ENCODE assay signal across 6 mouse cellular contexts in the genomic region with DNA sequence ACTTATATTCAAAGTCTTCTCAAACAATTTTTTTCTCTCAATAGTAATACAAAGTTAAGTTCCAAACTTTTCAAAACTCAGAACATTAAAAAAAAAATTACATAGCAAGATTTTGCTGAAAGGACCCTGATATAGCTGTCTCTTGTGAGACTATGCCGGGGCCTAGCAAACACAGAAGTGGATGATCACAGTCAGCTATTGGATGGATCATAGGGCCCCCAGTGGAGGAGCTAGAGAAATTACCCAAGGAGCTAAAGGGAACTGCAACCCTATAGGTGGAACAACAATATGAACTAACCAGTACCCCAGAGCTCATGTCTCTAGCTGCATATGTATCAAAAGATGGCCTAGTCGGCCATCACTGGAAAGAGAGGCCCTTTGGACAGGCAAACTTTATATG. TPM values are rescaled to one million over a fixed set of nuclear protein-coding genes. Genes with fewer than 3 reads are reported as not detected.
DNase-seq lines count a peak whose midpoint lies in the region; ATAC-seq and TF ChIP-seq lines count a peak whose summit lies in the region.
"Not testable (repeated sequence)": the region's sequence is repeated elsewhere in the genome, so short reads cannot be mapped to it uniquely, and the experiment has no call there.

No protein-coding gene starts in this region.

- not testable (repeated sequence) for TF ChIP-seq CTCF in MEL (IDR thresholded peaks at IDR 0.05 in 2 of 3, conservative IDR thresholded peaks at IDR 0.05 in 1 of 3; ENCODE audit: control insufficient read depth in 1 of 3, insufficient read depth in 1 of 3, low read depth in 2 of 3, low read length in 3 of 3, poor library complexity in 1 of 3, severe bottlenecking in 1 of 3); liver, postnatal 0 days (IDR thresholded peaks at IDR 0.05; ENCODE audit: low read depth)

- WGBS in liver, embryonic 11.5 days: 41% methylated on average over 2 of the region's 2 CpGs
- 24% methylated on average over 2 of the region's 2 CpGs for WGBS in liver, embryonic 13.5 days (ENCODE audit: insufficient replicate concordance)
- WGBS in liver, embryonic 15.5 days (ENCODE audit: insufficient replicate concordance): 16% methylated on average over 2 of the region's 2 CpGs
- 23% methylated on average over 2 of the region's 2 CpGs for WGBS in liver, postnatal 0 days (ENCODE audit: insufficient replicate concordance)
- 60% methylated on average over 1 of the region's 2 CpGs for WGBS in macrophage (ENCODE audit: missing documents)

- not testable (repeated sequence) for ATAC-seq in liver, embryonic 11.5 days (replicated peaks; ENCODE audit: low FRiP score); liver, embryonic 13.5 days (ENCODE audit: low read depth); liver, embryonic 15.5 days (ENCODE audit: insufficient read depth)
- ATAC-seq in liver, postnatal 0 days: peak; percentile 54

- not testable (repeated sequence) for DNase-seq in MEL (ENCODE audit: low read depth, low spot score); liver, embryonic 11.5 days (ENCODE audit: low spot score); liver, embryonic 13.5 days; liver, postnatal 0 days

- H3K4me3 ChIP-seq in MEL (ENCODE audit: control insufficient read depth in 1 of 2, insufficient read depth in 1 of 2, low read depth in 2 of 2, low read length in 2 of 2): peak overlapping the region; percentile 16 to 52
- not testable (repeated sequence) for H3K4me3 ChIP-seq in liver, embryonic 11.5 days (ENCODE audit: low read depth, low read length); liver, embryonic 13.5 days (replicated peaks); liver, embryonic 15.5 days (replicated peaks); liver, postnatal 0 days (ENCODE audit: low read depth, low read length); macrophage (ENCODE audit: inconsistent target)

- peak overlapping the region; percentile 58 for H3K27ac ChIP-seq in MEL (ENCODE audit: control insufficient read depth, low read depth, low read length)
- H3K27ac ChIP-seq in liver, embryonic 11.5 days (ENCODE audit: low read depth, low read length): 0 out of 2 replicates have a peak overlapping the region, but pooled peaks have one; percentile 11
- H3K27ac ChIP-seq in liver, embryonic 13.5 days: peak overlapping the region; percentile 68
- H3K27ac ChIP-seq in liver, embryonic 15.5 days (replicated peaks): peak overlapping the region; percentile 48; the same call in 1 of the 2 replicates
- peak overlapping the region; percentile 35 for H3K27ac ChIP-seq in liver, postnatal 0 days (ENCODE audit: low read depth)
- 0 out of 2 replicates have a peak overlapping the region, but pooled peaks have one; percentile 13 for H3K27ac ChIP-seq in macrophage

- not testable (repeated sequence) for H3K27me3 ChIP-seq in MEL (ENCODE audit: control insufficient read depth in 1 of 2, insufficient read depth in 2 of 2, low read length in 2 of 2); liver, embryonic 11.5 days (replicated peaks; ENCODE audit: control insufficient read depth, insufficient read depth, low read length); liver, embryonic 13.5 days; liver, embryonic 15.5 days; liver, postnatal 0 days (ENCODE audit: insufficient read depth, low read length)

- peaks cover 0 to 20% of the 10 kb centered on the region in 2 experiments; a peak in 3 of 4 replicates for H3K36me3 ChIP-seq in MEL (ENCODE audit: control insufficient read depth in 1 of 2, insufficient read depth in 2 of 2, low read length in 2 of 2)
- H3K36me3 ChIP-seq in liver, embryonic 11.5 days (ENCODE audit: control insufficient read depth, insufficient read depth, low read length); liver, embryonic 13.5 days; liver, embryonic 15.5 days (replicated peaks); liver, postnatal 0 days (replicated peaks; ENCODE audit: insufficient read depth, low read length); macrophage (ENCODE audit: inconsistent target): not testable (repeated sequence)

- H3K9me3 ChIP-seq in MEL (replicated peaks; ENCODE audit: insufficient read depth, low read length); liver, embryonic 11.5 days (ENCODE audit: control insufficient read depth, low read length); liver, embryonic 13.5 days (replicated peaks); liver, embryonic 15.5 days (replicated peaks); liver, postnatal 0 days (ENCODE audit: low read length): not testable (repeated sequence)

- H3K79me2 ChIP-seq in MEL (ENCODE audit: control insufficient read depth, insufficient read depth, low read length, poor library complexity) (peaks cover 58% of the 10 kb centered on the region), macrophage (ENCODE audit: inconsistent target) (peaks cover 94% of the 10 kb centered on the region)

- not testable (repeated sequence) for TF ChIP-seq RAD21 in MEL (IDR thresholded peaks at IDR 0.05; ENCODE audit: low read depth, low read length)

- not testable (repeated sequence) for H3K4me1 ChIP-seq in MEL (ENCODE audit: control insufficient read depth in 1 of 2, insufficient read depth in 2 of 2, low read length in 2 of 2); liver, embryonic 11.5 days (replicated peaks; ENCODE audit: control insufficient read depth, insufficient read depth, low read length)
- H3K4me1 ChIP-seq in liver, embryonic 13.5 days (replicated peaks): peaks cover 33% of the 10 kb centered on the region
- peaks cover 18% of the 10 kb centered on the region for H3K4me1 ChIP-seq in liver, embryonic 15.5 days (replicated peaks)
- H3K4me1 ChIP-seq in liver, postnatal 0 days (ENCODE audit: insufficient read depth): peaks cover 14% of the 10 kb centered on the region

- not testable (repeated sequence) for TF ChIP-seq POLR2A in MEL (IDR thresholded peaks at IDR 0.05; ENCODE audit: control insufficient read depth in 1 of 2, insufficient read depth in 1 of 2, low read depth in 1 of 2, low read length in 2 of 2, poor library complexity in 1 of 2)

- H3K4me2 ChIP-seq in liver, embryonic 11.5 days: peak overlapping the region; percentile 46
- H3K4me2 ChIP-seq in liver, embryonic 13.5 days: peak overlapping the region; percentile 45
- peak overlapping the region; percentile 43 for H3K4me2 ChIP-seq in liver, embryonic 15.5 days
- H3K4me2 ChIP-seq in liver, postnatal 0 days (ENCODE audit: low read depth, low read length): peak overlapping the region; percentile 23

- peak overlapping the region; percentile 42 for H3K9ac ChIP-seq in MEL (ENCODE audit: control insufficient read depth, low read depth, low read length, poor library complexity, severe bottlenecking)
- H3K9ac ChIP-seq in liver, embryonic 11.5 days (ENCODE audit: low read depth, low read length); liver, embryonic 15.5 days; liver, postnatal 0 days (replicated peaks): not testable (repeated sequence)
- 0 out of 2 replicates have a peak overlapping the region, but pooled peaks have one; percentile 44 for H3K9ac ChIP-seq in liver, embryonic 13.5 days

- TF ChIP-seq EP300 in MEL (IDR thresholded peaks at IDR 0.05; ENCODE audit: low read depth in 1 of 2, low read length in 2 of 2); liver, postnatal 0 days (IDR thresholded peaks at IDR 0.05; ENCODE audit: low read depth): not testable (repeated sequence)

RNA-seq across cellular contexts. Expression of a gene that starts 18.5 kb away (rescaled TPM):
- 21.4 and 23.7 TPM in 2 replicates for total RNA-seq in MEL (2012; rRNA removed)
- 10 to 100 TPM in 1 of 2 experiments, not detected in 1; 41.9 TPM for polyA plus RNA-seq in MEL (2012; ENCODE audit: insufficient read depth in 1 of 2, insufficient read length in 2 of 2, low read depth in 1 of 2, low replicate concordance in 2 of 2, missing spikeins in 1 of 2)
- polyA plus RNA-seq in liver, embryonic 11.5 days (2014; fragmentation: Nextera tagmentation; extraction: Ambion mirVana): 27.5 and 28.4 TPM in 2 replicates
- 10.2 and 12.1 TPM in 2 replicates for polyA plus RNA-seq in liver, embryonic 13.5 days (2015; fragmentation: Nextera tagmentation; extraction: Ambion mirVana)
- 8.6 and 9.1 TPM in 2 replicates for polyA plus RNA-seq in liver, embryonic 15.5 days (2015; fragmentation: Nextera tagmentation; extraction: Ambion mirVana)
- polyA plus RNA-seq in liver, postnatal 0 days (2015; fragmentation: Nextera tagmentation; extraction: Ambion mirVana): 11.7 and 12.3 TPM in 2 replicates
- total RNA-seq in macrophage (2018; cell fraction: chromatin; rRNA removed): 100 to 1,000 TPM in 24 of 26 experiments, 10 to 100 TPM in 2; 87.1 to 284 (median 224) TPM
- 10 to 100 TPM; 57.6 to 99.0 (median 72.0) TPM for total RNA-seq in macrophage (2018; cell fraction: cytosol; rRNA removed)
- 100 to 1,000 TPM in 19 of 26 experiments, 10 to 100 TPM in 7; 58.3 to 188 (median 113) TPM for total RNA-seq in macrophage (2018; cell fraction: nucleus; rRNA removed)
- polyA plus RNA-seq in macrophage (2018): 43.3 to 119 TPM (median 48.0 TPM) in 3 replicates

RNA-seq across cellular contexts. Expression of a gene that starts 57.4 kb away (rescaled TPM):
- total RNA-seq in MEL (2012; rRNA removed): 13.1 and 14.6 TPM in 2 replicates
- polyA plus RNA-seq in MEL (2012; ENCODE audit: insufficient read depth in 1 of 2, insufficient read length in 2 of 2, low read depth in 1 of 2, low replicate concordance in 2 of 2, missing spikeins in 1 of 2) (10 to 100 TPM; 13.6 to 40.0 TPM), macrophage (2018) (25.6 to 30.5 TPM (median 28.1 TPM) in 3 replicates)
- 24.8 and 27.8 TPM in 2 replicates for polyA plus RNA-seq in liver, embryonic 11.5 days (2014; fragmentation: Nextera tagmentation; extraction: Ambion mirVana)
- polyA plus RNA-seq in liver, embryonic 13.5 days (2015; fragmentation: Nextera tagmentation; extraction: Ambion mirVana): 12.4 and 14.4 TPM in 2 replicates
- 10.2 and 10.8 TPM in 2 replicates for polyA plus RNA-seq in liver, embryonic 15.5 days (2015; fragmentation: Nextera tagmentation; extraction: Ambion mirVana)
- polyA plus RNA-seq in liver, postnatal 0 days (2015; fragmentation: Nextera tagmentation; extraction: Ambion mirVana): 9.9 and 11.8 TPM in 2 replicates
- total RNA-seq in macrophage (2018; cell fraction: chromatin; rRNA removed): 10 to 100 TPM; 29.0 to 95.0 (median 72.2) TPM
- 10 to 100 TPM; 33.4 to 55.0 (median 42.2) TPM for total RNA-seq in macrophage (2018; cell fraction: cytosol; rRNA removed)
- 10 to 100 TPM; 25.1 to 79.7 (median 46.2) TPM for total RNA-seq in macrophage (2018; cell fraction: nucleus; rRNA removed)

Comparison
In these comparisons a context has a peak if more than half of its experiments do, and no peak if none do; other contexts are left out.
1. H3K27ac ChIP-seq: peak in every context shown above with its lines; median percentile 68 in liver, embryonic 13.5 days; 58 in MEL; 48 in liver, embryonic 15.5 days; 35 in liver, postnatal 0 days; 13 in macrophage; 11 in liver, embryonic 11.5 days.